Mouse (Mus musculus): Measurements from ENCODE around the gene Ncoa5. TPM values are rescaled to one million over a fixed set of nuclear protein-coding genes. Genes with fewer than 3 reads are reported as not detected.
A peak's percentile ranks its signal among the peaks of the same experiment; 100 is the strongest.

Gene Ncoa5
- polyA plus RNA-seq, 1 experiment from 2014 or later: 99.3 TPM

GRCm38 (mm10) chr2:165064489-165064888 lies 29.8 kb upstream of the Ncoa5 start:
- ATAC-seq (ENCODE audit: low FRiP score, low read depth): no peak
- Histone ChIP-seq H3K4me3 (no peak overlapping the region), H3K4me2 (no peak overlapping the region), H3K9ac (no peak overlapping the region), H3K36me3 (no peaks in the 10 kb centered on the region), H3K27ac (replicated peaks) (no peak overlapping the region), H3K4me1 (replicated peaks) (0 out of 2 replicates have a peak, but pooled peaks cover 2% of the 10 kb centered on the region), H3K27me3 (no peaks in the 10 kb centered on the region), H3K9me3 (no peaks in the 10 kb centered on the region)
- WGBS: 52% methylated on average over 7 of the region's 7 CpGs

- 84% methylated on average over 16 of the region's 16 CpGs for WGBS
- H3K9ac ChIP-seq: no peak overlapping the region
- H3K9me3 ChIP-seq: no peaks in the 10 kb centered on the region
- no peak for ATAC-seq (ENCODE audit: low FRiP score, low read depth)
- 0 out of 2 replicates have a peak, but pooled peaks cover 2% of the 10 kb centered on the region for H3K4me1 ChIP-seq (replicated peaks)
- no peak overlapping the region for H3K4me3 ChIP-seq
- no peak overlapping the region for H3K4me2 ChIP-seq
- H3K36me3 ChIP-seq: no peaks in the 10 kb centered on the region
- no peaks in the 10 kb centered on the region for H3K27me3 ChIP-seq
- H3K27ac ChIP-seq (replicated peaks): no peak overlapping the region
Observed at GRCm38 (mm10) chr2:165061638-165062433, 27.2 kb upstream of the Ncoa5 start.

GRCm38 (mm10) chr2:165059961-165060360 lies 25.3 kb upstream of the Ncoa5 start:
- no peak overlapping the region for H3K27ac ChIP-seq (replicated peaks)
- 0 out of 2 replicates have a peak, but pooled peaks cover 2% of the 10 kb centered on the region for H3K27me3 ChIP-seq
- H3K4me2 ChIP-seq: no peak overlapping the region
- H3K9me3 ChIP-seq: no peaks in the 10 kb centered on the region
- 0 out of 2 replicates have a peak, but pooled peaks cover 3% of the 10 kb centered on the region for H3K4me1 ChIP-seq (replicated peaks)
- H3K36me3 ChIP-seq: no peaks in the 10 kb centered on the region
- WGBS: 92% methylated on average over 4 of the region's 4 CpGs
- no peak for ATAC-seq (ENCODE audit: low FRiP score, low read depth)
- no peak overlapping the region for H3K9ac ChIP-seq
- H3K4me3 ChIP-seq: no peak overlapping the region

GRCm38 (mm10) chr2:165056377-165057085 lies 21.9 kb upstream of the Ncoa5 start:
- 0 out of 2 replicates have a peak, but pooled peaks cover 2% of the 10 kb centered on the region for H3K27me3 ChIP-seq
- H3K4me3 ChIP-seq: no peak overlapping the region
- 83% methylated on average over 14 of the region's 14 CpGs for WGBS
- H3K9ac ChIP-seq: no peak overlapping the region
- H3K27ac ChIP-seq (replicated peaks): no peak overlapping the region
- 0 out of 2 replicates have a peak, but pooled peaks cover 3% of the 10 kb centered on the region for H3K4me1 ChIP-seq (replicated peaks)
- no peak for ATAC-seq (ENCODE audit: low FRiP score, low read depth)
- peak overlapping the region; percentile 9; the same call in 1 of the 2 replicates for H3K4me2 ChIP-seq
- no peaks in the 10 kb centered on the region for H3K9me3 ChIP-seq
- no peaks in the 10 kb centered on the region for H3K36me3 ChIP-seq

- Histone ChIP-seq H3K27ac (replicated peaks) (0 out of 2 replicates have a peak overlapping the region, but pooled peaks have one; percentile 23), H3K4me3 (peak overlapping the region; percentile 18), H3K9me3 (no peaks in the 10 kb centered on the region), H3K27me3 (0 out of 2 replicates have a peak, but pooled peaks cover 2% of the 10 kb centered on the region), H3K4me2 (peak overlapping the region; percentile 40), H3K36me3 (no peaks in the 10 kb centered on the region), H3K4me1 (replicated peaks) (peaks cover 8% of the 10 kb centered on the region), H3K9ac (no peak overlapping the region)
- no peak for ATAC-seq (ENCODE audit: low FRiP score, low read depth)
- WGBS: 16% methylated on average over 7 of the region's 7 CpGs
Observed at GRCm38 (mm10) chr2:165055905-165056304, 21.2 kb upstream of the Ncoa5 start.

- no peak for ATAC-seq (ENCODE audit: low FRiP score, low read depth)
- 13% methylated on average over 25 of the region's 25 CpGs for WGBS
Observed at GRCm38 (mm10) chr2:165054888-165055852, 20.5 kb upstream of the Ncoa5 start, which contains the start of gene Cd40. Cd40 (plus strand) TSS chr2:165055627.

GRCm38 (mm10) chr2:165051566-165051965 lies 16.9 kb upstream of the Ncoa5 start:
- Histone ChIP-seq H3K4me1 (replicated peaks) (peaks cover 8% of the 10 kb centered on the region), H3K27me3 (0 out of 2 replicates have a peak, but pooled peaks cover 2% of the 10 kb centered on the region), H3K4me2 (no peak overlapping the region), H3K36me3 (no peaks in the 10 kb centered on the region), H3K4me3 (no peak overlapping the region), H3K9me3 (no peaks in the 10 kb centered on the region), H3K27ac (replicated peaks) (peak overlapping the region; percentile 65), H3K9ac (no peak overlapping the region)
- no peak for ATAC-seq (ENCODE audit: low FRiP score, low read depth)
- 52% methylated on average over 11 of the region's 11 CpGs for WGBS

More at GRCm38 (mm10) chr2:165054888-165055852, 20.5 kb upstream of the Ncoa5 start, which contains the start of gene Cd40:
- H3K27me3 ChIP-seq: 0 out of 2 replicates have a peak, but pooled peaks cover 2% of the 10 kb centered on the region
- H3K27ac ChIP-seq (replicated peaks): 0 out of 2 replicates have a peak within 1 kb of the TSS, but pooled peaks have one; percentile 23
- H3K4me3 ChIP-seq: peak within 1 kb of the TSS; percentile 18
- H3K36me3 ChIP-seq: no peaks in the 10 kb centered on the region
- H3K9me3 ChIP-seq: no peaks in the 10 kb centered on the region
- no peak within 1 kb of the TSS for H3K9ac ChIP-seq
- peak within 1 kb of the TSS; percentile 40 for H3K4me2 ChIP-seq
- H3K4me1 ChIP-seq (replicated peaks): peaks cover 8% of the 10 kb centered on the region

- Histone ChIP-seq H3K4me1 (replicated peaks) (peaks cover 8% of the 10 kb centered on the region), H3K9me3 (no peaks in the 10 kb centered on the region), H3K9ac (no peak overlapping the region), H3K4me2 (no peak overlapping the region), H3K36me3 (no peaks in the 10 kb centered on the region), H3K27ac (replicated peaks) (peak overlapping the region; percentile 65), H3K4me3 (no peak overlapping the region), H3K27me3 (no peaks in the 10 kb centered on the region)
- ATAC-seq (ENCODE audit: low FRiP score, low read depth): no peak
- WGBS: 73% methylated on average over 18 of the region's 18 CpGs
Observed at GRCm38 (mm10) chr2:165050826-165051548, 16.3 kb upstream of the Ncoa5 start.

- Histone ChIP-seq H3K9me3 (no peaks in the 10 kb centered on the region), H3K9ac (no peak overlapping the region), H3K4me3 (no peak overlapping the region), H3K4me2 (no peak overlapping the region), H3K27ac (replicated peaks) (no peak overlapping the region), H3K4me1 (replicated peaks) (peaks cover 5% of the 10 kb centered on the region), H3K27me3 (no peaks in the 10 kb centered on the region), H3K36me3 (no peaks in the 10 kb centered on the region)
- no peak for ATAC-seq (ENCODE audit: low FRiP score, low read depth)
- WGBS: 48% methylated on average over 5 of the region's 5 CpGs
Observed at GRCm38 (mm10) chr2:165049044-165049443, 14.4 kb upstream of the Ncoa5 start.

GRCm38 (mm10) chr2:165043729-165044128 lies 9.1 kb upstream of the Ncoa5 start:
- ATAC-seq (ENCODE audit: low FRiP score, low read depth): no peak
- H3K4me1 ChIP-seq (replicated peaks): peaks cover 12% of the 10 kb centered on the region
- 60% methylated on average over 2 of the region's 2 CpGs for WGBS
- no peak overlapping the region for H3K4me3 ChIP-seq
- H3K9me3 ChIP-seq: no peaks in the 10 kb centered on the region
- H3K27ac ChIP-seq (replicated peaks): peak overlapping the region; percentile 76
- no peak overlapping the region; the same call in 1 of the 2 replicates for H3K9ac ChIP-seq
- H3K4me2 ChIP-seq: peak overlapping the region; percentile 48
- no peaks in the 10 kb centered on the region for H3K27me3 ChIP-seq
- H3K36me3 ChIP-seq: no peaks in the 10 kb centered on the region
